Mouse (Mus musculus): ENCODE results near the gene Pik3ip1. TPM values are rescaled to one million over a fixed set of nuclear protein-coding genes. Genes with fewer than 3 reads are reported as not detected.

Gene Pik3ip1
- polyA plus RNA-seq, 1 experiment: 5.8 TPM

DNA sequence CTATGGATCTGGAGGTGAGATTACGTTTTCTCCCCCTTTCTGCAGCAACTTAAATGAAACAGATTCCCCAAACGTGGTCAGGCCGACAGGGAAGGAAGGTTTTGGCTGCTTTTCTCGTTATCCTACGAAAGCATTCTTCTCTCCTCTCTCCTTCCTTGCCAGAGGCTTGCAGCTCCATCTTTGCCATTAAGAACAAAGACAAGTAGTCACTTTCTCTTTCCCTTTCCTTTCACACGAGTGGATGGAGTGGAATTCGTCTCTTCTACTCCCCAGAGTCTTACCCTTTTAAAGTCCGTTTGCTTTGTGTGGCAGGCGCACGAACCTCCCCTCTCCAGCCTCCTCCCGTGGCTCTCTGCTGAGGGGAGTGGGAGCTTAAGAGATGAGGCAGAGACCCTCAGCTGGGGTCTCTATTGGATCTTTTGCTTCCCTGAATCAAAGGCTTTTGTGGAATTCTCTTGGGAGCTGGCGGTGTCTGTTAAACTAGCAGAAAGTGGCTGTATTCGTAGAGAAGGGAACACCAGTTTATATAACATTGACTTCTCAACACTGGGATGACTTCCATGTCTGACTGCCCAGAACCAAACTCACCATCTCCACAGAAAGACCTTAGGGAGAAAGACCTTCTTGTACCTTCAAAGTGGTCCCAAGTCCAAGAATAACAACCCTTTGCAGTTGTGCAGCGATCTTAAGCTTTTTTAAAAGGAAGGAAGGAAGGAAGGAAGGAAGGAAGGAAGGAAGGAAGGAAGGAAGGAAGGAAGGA lies 970 bp downstream of the Pik3ip1 start:
- no peaks in the 10 kb centered on the region for H3K79me2 ChIP-seq (ENCODE audit: control insufficient read depth, insufficient read depth)
- H3K36me3 ChIP-seq (ENCODE audit: control insufficient read depth, insufficient read depth): no peaks in the 10 kb centered on the region
- H3K4me2 ChIP-seq (ENCODE audit: low read depth): peak overlapping the region; percentile 93
- peak overlapping the region; percentile 20 for H3K4me3 ChIP-seq
- no peaks in the 10 kb centered on the region for H3K27me3 ChIP-seq (ENCODE audit: control insufficient read depth, insufficient read depth, insufficient read length)
- no peak overlapping the region for H3ac ChIP-seq (ENCODE audit: control insufficient read depth, insufficient read length)
- TF ChIP-seq POLR2A (IDR thresholded peaks at IDR 0.05; ENCODE audit: insufficient read length, low read depth) (peak; percentile 3), MYOG (IDR thresholded peaks at IDR 0.05; ENCODE audit: control insufficient read depth in 1 of 3, insufficient read depth in 1 of 3, insufficient read length in 2 of 3, low read depth in 2 of 3) (no peak), CEBPB (IDR thresholded peaks at IDR 0.05; ENCODE audit: insufficient read depth, poor library complexity, severe bottlenecking) (no peak), USF1 (IDR thresholded peaks at IDR 0.05; ENCODE audit: low read depth) (no peak)

DNA sequence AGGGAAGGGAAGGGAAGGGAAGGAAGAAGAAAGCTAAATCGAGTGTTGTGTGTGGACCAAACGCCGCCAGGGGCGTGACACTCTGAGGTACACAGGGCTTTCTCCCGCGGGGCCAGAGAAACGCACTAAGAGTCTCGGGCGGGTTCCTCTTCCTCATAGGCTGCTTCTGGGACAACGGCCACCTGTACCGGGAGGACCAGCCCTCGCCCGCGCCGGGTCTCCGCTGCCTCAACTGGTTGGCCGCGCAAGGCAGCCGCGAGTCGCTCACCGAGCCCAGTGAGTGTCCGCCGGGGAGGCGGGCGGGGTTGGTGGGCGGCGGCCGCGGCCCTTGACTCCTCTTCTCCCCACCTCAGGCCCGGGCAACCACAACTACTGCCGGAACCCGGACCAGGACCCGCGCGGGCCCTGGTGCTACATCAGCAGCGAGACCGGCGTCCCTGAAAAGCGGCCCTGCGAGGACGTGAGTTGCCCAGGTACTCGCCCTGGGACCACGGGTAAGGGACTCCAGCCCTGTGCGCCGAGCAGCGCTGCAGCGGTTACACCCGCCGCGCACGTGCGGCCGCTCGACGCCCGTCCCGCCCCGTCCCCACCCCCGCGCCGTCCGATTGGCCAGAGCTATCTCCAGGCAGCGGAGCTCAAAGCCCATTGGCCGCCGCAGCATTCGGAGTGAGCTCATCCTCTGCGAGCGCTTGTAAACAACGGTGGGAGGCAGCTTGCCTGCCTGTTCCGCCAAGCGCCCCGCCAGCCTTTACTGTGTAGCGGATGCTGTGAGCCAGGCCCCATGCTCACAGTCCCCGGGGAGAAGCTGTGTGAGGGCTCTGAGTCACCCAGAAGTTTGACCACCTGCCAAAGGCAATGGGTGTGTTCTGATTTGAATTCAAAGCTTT lies 1.8 kb downstream of the Pik3ip1 start:
- no peaks in the 10 kb centered on the region for H3K27me3 ChIP-seq (ENCODE audit: control insufficient read depth, insufficient read depth, insufficient read length)
- TF ChIP-seq REST (IDR thresholded peaks at IDR 0.05; ENCODE audit: insufficient read depth, insufficient read length) (no peak), POLR2AphosphoS2 (IDR thresholded peaks at IDR 0.05; ENCODE audit: insufficient read length, low read depth) (peak; percentile 86), MYOG (IDR thresholded peaks at IDR 0.05; ENCODE audit: control insufficient read depth in 1 of 3, insufficient read depth in 1 of 3, insufficient read length in 2 of 3, low read depth in 2 of 3) (no peak), MAX (IDR thresholded peaks at IDR 0.05; ENCODE audit: low read depth) (peak; percentile 23), SRF (IDR thresholded peaks at IDR 0.05; ENCODE audit: control insufficient read depth, insufficient read length, low read depth) (no peak), MYOD1 (IDR thresholded peaks at IDR 0.05; ENCODE audit: control insufficient read depth in 1 of 3, insufficient read length in 2 of 3, low read depth in 2 of 3) (peak in 2 of 3 experiments; percentile 7 to 42), POLR2A (IDR thresholded peaks at IDR 0.05; ENCODE audit: insufficient read length, low read depth) (peak; percentile 92), CEBPB (IDR thresholded peaks at IDR 0.05; ENCODE audit: insufficient read depth, poor library complexity, severe bottlenecking) (no peak), TCF3 (IDR thresholded peaks at IDR 0.05; ENCODE audit: insufficient read length, low read depth) (peak; percentile 14), E2F4 (IDR thresholded peaks at IDR 0.05; ENCODE audit: insufficient read depth) (no peak)
- H3K79me2 ChIP-seq (ENCODE audit: control insufficient read depth, insufficient read depth): no peaks in the 10 kb centered on the region
- H3K36me3 ChIP-seq (ENCODE audit: control insufficient read depth, insufficient read depth): no peaks in the 10 kb centered on the region
- H3ac ChIP-seq (ENCODE audit: control insufficient read depth, insufficient read length): no peak overlapping the region
- peak overlapping the region; percentile 93 for H3K4me2 ChIP-seq (ENCODE audit: low read depth)
- peak overlapping the region; percentile 20 for H3K4me3 ChIP-seq

DNA sequence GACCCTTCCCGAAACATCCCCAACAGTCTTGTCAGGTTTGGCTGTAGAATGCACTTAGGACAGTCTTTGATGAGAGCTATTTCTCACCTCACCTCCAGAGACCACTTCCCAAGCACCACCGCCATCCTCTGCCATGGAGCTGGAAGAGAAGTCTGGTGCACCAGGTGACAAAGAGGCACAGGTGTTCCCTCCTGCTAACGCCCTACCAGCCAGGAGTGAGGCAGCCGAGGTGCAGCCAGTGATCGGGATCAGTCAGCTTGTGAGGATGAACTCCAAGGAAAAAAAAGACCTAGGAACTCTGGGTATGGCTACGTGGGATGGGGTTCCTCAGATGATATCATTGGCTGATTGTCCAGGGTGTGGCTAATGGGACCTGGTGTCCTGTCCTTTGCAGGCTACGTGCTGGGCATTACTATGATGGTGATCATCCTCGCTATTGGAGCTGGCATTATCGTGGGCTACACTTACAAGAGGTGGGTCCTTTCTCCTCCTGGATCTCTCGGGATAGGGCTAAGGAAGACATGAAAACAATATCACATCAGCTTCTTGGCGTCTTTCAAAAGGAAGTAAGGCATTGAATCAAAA lies 3.0 kb downstream of the Pik3ip1 start:
- H3K36me3 ChIP-seq (ENCODE audit: control insufficient read depth, insufficient read depth): no peaks in the 10 kb centered on the region
- H3K27me3 ChIP-seq (ENCODE audit: control insufficient read depth, insufficient read depth, insufficient read length): no peaks in the 10 kb centered on the region
- TF ChIP-seq TCF12 (IDR thresholded peaks at IDR 0.05; ENCODE audit: insufficient read depth, poor library complexity, severe bottlenecking): no peak
- TF ChIP-seq USF1 (IDR thresholded peaks at IDR 0.05; ENCODE audit: low read depth): no peak
- no peak for TF ChIP-seq SRF (IDR thresholded peaks at IDR 0.05; ENCODE audit: control insufficient read depth, insufficient read length, low read depth)
- no peak for TF ChIP-seq POLR2A (IDR thresholded peaks at IDR 0.05; ENCODE audit: insufficient read length, low read depth)
- TF ChIP-seq MAX (IDR thresholded peaks at IDR 0.05; ENCODE audit: low read depth): no peak
- TF ChIP-seq POLR2AphosphoS2 (IDR thresholded peaks at IDR 0.05; ENCODE audit: insufficient read length, low read depth): no peak
- TF ChIP-seq TCF3 (IDR thresholded peaks at IDR 0.05; ENCODE audit: insufficient read length, low read depth): no peak
- no peak for TF ChIP-seq MYOG (IDR thresholded peaks at IDR 0.05; ENCODE audit: control insufficient read depth in 1 of 3, insufficient read depth in 1 of 3, insufficient read length in 2 of 3, low read depth in 2 of 3)
- TF ChIP-seq MYOD1 (IDR thresholded peaks at IDR 0.05; ENCODE audit: control insufficient read depth in 1 of 3, insufficient read length in 2 of 3, low read depth in 2 of 3): no peak
- no peak for TF ChIP-seq CEBPB (IDR thresholded peaks at IDR 0.05; ENCODE audit: insufficient read depth, poor library complexity, severe bottlenecking)
- no peak for TF ChIP-seq REST (IDR thresholded peaks at IDR 0.05; ENCODE audit: insufficient read depth, insufficient read length)
- TF ChIP-seq E2F4 (IDR thresholded peaks at IDR 0.05; ENCODE audit: insufficient read depth): no peak
- no peak overlapping the region for H3K4me3 ChIP-seq
- no peaks in the 10 kb centered on the region for H3K79me2 ChIP-seq (ENCODE audit: control insufficient read depth, insufficient read depth)
- H3ac ChIP-seq (ENCODE audit: control insufficient read depth, insufficient read length): no peak overlapping the region
- peak overlapping the region; percentile 93 for H3K4me2 ChIP-seq (ENCODE audit: low read depth)

DNA sequence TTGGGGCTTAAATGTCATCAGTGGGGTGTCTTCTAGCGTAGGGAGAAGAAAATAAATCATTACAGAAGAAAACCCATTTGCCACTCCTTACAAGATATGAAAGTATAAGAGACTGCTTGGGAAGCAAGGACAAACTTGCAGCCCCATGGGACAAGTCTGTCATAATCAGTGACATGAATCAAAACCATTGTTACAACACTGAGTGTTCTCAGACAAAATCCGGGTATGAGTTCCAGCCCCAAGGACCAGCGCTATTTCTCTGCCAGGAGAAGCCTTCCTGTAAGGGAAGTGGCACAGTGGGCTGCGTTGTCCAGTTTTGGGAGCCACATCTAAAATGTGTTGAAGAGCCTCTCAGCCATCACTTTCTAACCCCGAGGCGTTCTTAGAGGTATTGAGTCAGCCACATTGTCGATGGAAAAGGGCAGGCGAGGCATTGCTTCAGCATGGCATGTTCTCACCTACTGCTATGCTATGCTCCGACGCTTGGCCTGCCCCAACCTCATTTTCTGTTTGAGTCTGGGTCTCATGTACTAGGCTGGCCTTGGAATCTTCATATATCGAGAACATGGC lies 4.0 kb downstream of the Pik3ip1 start:
- Histone ChIP-seq H3K4me2 (ENCODE audit: low read depth) (no peak overlapping the region), H3K79me2 (ENCODE audit: control insufficient read depth, insufficient read depth) (no peaks in the 10 kb centered on the region), H3K36me3 (ENCODE audit: control insufficient read depth, insufficient read depth) (no peaks in the 10 kb centered on the region), H3K27me3 (ENCODE audit: control insufficient read depth, insufficient read depth, insufficient read length) (no peaks in the 10 kb centered on the region), H3ac (ENCODE audit: control insufficient read depth, insufficient read length) (no peak overlapping the region), H3K4me3 (no peak overlapping the region)
- TF ChIP-seq MAX (IDR thresholded peaks at IDR 0.05; ENCODE audit: low read depth): no peak
- TF ChIP-seq TCF12 (IDR thresholded peaks at IDR 0.05; ENCODE audit: insufficient read depth, poor library complexity, severe bottlenecking): no peak
- TF ChIP-seq MYOD1 (IDR thresholded peaks at IDR 0.05; ENCODE audit: control insufficient read depth in 1 of 3, insufficient read length in 2 of 3, low read depth in 2 of 3): no peak
- TF ChIP-seq USF1 (IDR thresholded peaks at IDR 0.05; ENCODE audit: low read depth): no peak
- no peak for TF ChIP-seq CEBPB (IDR thresholded peaks at IDR 0.05; ENCODE audit: insufficient read depth, poor library complexity, severe bottlenecking)
- no peak for TF ChIP-seq E2F4 (IDR thresholded peaks at IDR 0.05; ENCODE audit: insufficient read depth)
- no peak for TF ChIP-seq POLR2AphosphoS2 (IDR thresholded peaks at IDR 0.05; ENCODE audit: insufficient read length, low read depth)
- no peak for TF ChIP-seq SRF (IDR thresholded peaks at IDR 0.05; ENCODE audit: control insufficient read depth, insufficient read length, low read depth)
- no peak for TF ChIP-seq POLR2A (IDR thresholded peaks at IDR 0.05; ENCODE audit: insufficient read length, low read depth)
- TF ChIP-seq TCF3 (IDR thresholded peaks at IDR 0.05; ENCODE audit: insufficient read length, low read depth): no peak
- no peak for TF ChIP-seq MYOG (IDR thresholded peaks at IDR 0.05; ENCODE audit: control insufficient read depth in 1 of 3, insufficient read depth in 1 of 3, insufficient read length in 2 of 3, low read depth in 2 of 3)
- no peak for TF ChIP-seq REST (IDR thresholded peaks at IDR 0.05; ENCODE audit: insufficient read depth, insufficient read length)

All from myocyte (in vitro differentiated cells).